Mouse (Mus musculus) kidney, adult 2 months (tissue): ENCODE measurements around the gene Csf2rb.

Experiments used
- CTCF ChIP-seq: fragments of 200-500 bp; conservative IDR thresholded peaks from 2 replicates; pipeline ENCODE4 v1.5.1; 2011; ENCODE audit warnings: low read depth, mild to moderate bottlenecking, control low read depth, low read length, moderate library complexity, mixed read lengths; ENCODE audit not compliant: insufficient read depth, insufficient read length
- POLR2A ChIP-seq: fragments of 200-500 bp; IDR thresholded peaks from one replicate; pipeline ENCODE4 v1.6.1; 2011; ENCODE audit warnings: low read depth, low read length, control low read depth

DNA sequence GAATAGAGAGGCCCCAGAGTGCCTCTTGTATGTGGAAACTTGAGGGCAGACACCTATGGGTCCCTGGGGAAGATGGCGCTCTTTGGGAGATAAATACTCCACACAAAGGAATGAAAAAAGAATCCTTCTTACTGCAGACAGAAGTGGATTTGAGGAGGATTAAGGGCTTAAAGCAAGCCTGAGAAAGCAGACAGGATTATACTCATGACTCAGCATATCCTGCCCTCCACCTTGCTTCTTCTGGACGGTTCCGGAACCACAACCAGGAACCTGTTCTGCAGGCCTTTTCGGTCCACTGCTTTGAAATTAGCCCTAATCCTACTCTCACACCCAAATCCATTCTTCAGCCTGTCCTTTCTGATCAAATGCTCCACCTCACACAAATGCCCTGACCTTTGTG, 56.6 kb downstream of the Csf2rb start:
- TF ChIP-seq CTCF: no peak
- TF ChIP-seq POLR2A: no peak
